Mouse (Mus musculus) lung, embryonic 16.5 days (tissue): ENCODE data around the gene Traf4. TPM values are rescaled to one million over a fixed set of nuclear protein-coding genes. Genes with fewer than 3 reads are reported as not detected.
A peak's percentile ranks its signal among the peaks of the same experiment; 100 is the strongest.
"Not testable (repeated sequence)": the region's sequence is repeated elsewhere in the genome, so short reads cannot be mapped to it uniquely, and the experiment has no call there.

Experiments used
- ATAC-seq: fragments of 200-750 bp; cut with Nextera tagmentation; 2 replicates; pipeline ENCODE4 v1.8.0; 2017; ENCODE audit warnings: low read depth, mild to moderate bottlenecking, moderate library complexity
- H3K27ac ChIP-seq: fragments of 300-500 bp; sonication (generic); 2 replicates; pipeline ENCODE4 v1.5.1; 2014; ENCODE audit warnings: mild to moderate bottlenecking, control low read depth, low read length
- H3K27me3 ChIP-seq: fragments of 300-500 bp; sonication (generic); 2 replicates; pipeline ENCODE4 v1.6.1; 2014; ENCODE audit warnings: low read depth, low read length, mixed read lengths; ENCODE audit not compliant: control insufficient read depth, insufficient read depth
- H3K36me3 ChIP-seq: fragments of 300-500 bp; sonication (generic); 2 replicates; pipeline ENCODE4 v1.6.1; 2014; ENCODE audit warnings: low read length; ENCODE audit not compliant: control insufficient read depth, insufficient read depth
- H3K4me1 ChIP-seq: fragments of 300-500 bp; sonication (generic); replicated peaks from 2 replicates; pipeline ENCODE4 v1.6.1; 2014; ENCODE audit warnings: low read length, mixed read lengths; ENCODE audit not compliant: control insufficient read depth, insufficient read depth
- H3K4me2 ChIP-seq: fragments of 300-500 bp; sonication (generic); 2 replicates; pipeline ENCODE4 v1.6.1; 2014; ENCODE audit warnings: low read depth, low read length, control low read depth
- H3K4me3 ChIP-seq: fragments of 300-500 bp; sonication (generic); 2 replicates; pipeline ENCODE4 v1.5.1; 2014; ENCODE audit warnings: mild to moderate bottlenecking, low read length, control low read depth
- H3K9ac ChIP-seq: fragments of 300-500 bp; sonication (generic); 2 replicates; pipeline ENCODE4 v1.6.1; 2014; ENCODE audit warnings: low read length, control low read depth
- H3K9me3 ChIP-seq: fragments of 300-500 bp; sonication (generic); 2 replicates; pipeline ENCODE4 v1.6.1; 2016; ENCODE audit warnings: low read length; ENCODE audit not compliant: control insufficient read depth
- WGBS: fragments of 180-500 bp; shearing (Covaris S2); extraction: QIAGEN DNeasy Blood & Tissue Kit; methylation state at CpG from one replicate; pipeline ENCODE4 v1.1.7; 2014; 5-methylcytosine and 5-hydroxymethylcytosine counted together
- polyA plus RNA-seq: library from polyadenylated mRNA; unstranded; fragments of >200 nt; fragmentation: Nextera tagmentation; extraction: Ambion mirVana; gene quantifications from 2 replicates; pipeline ENCODE4 v1.2.1, GENCODE M21; 2015

The Traf4 gene
- polyA plus RNA-seq, 1 experiment from 2014 or later: 96.3 TPM

DNA sequence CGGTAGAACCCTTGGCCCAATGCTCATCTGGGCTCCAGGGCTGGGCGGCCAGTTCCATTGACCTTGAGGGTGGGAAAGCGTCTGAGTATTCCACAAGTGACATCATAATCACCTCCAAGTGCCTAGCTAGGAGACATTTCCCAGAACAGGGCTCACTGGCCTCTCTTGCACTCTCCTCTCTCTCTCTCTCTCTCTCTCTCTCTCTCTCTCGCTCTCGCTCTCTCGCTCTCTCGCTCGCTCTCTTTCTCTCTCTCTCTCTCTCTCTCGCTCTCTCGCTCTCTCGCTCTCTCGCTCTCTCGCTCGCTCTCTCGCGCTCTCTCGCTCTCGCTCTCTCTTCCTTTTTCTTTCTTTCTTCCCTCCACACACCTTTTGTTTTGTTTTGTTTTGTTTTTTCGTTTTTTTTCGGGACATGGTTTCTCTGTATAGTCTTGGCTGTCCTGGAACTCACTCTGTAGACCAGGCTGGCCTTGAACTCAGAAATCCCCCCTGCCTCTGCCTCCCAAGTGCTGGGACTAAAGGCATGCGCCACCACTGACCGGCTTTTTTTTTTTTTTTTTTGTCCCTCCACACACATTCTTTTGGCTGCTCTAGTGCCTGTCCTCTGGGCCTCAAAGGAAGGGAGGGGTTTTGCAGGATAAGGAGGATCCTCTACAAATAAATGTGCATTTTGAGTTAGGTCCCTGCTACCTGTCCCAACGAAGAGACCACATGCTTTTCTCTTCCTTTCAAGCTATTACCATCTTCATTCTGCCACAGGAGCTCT is 29.9 kb upstream of the Traf4 start:
- Histone ChIP-seq H3K4me2 (peak overlapping the region; percentile 79), H3K9ac (peak overlapping the region; percentile 52), H3K36me3 (peaks cover 14% of the 10 kb centered on the region), H3K4me1 (peaks cover 10% of the 10 kb centered on the region), H3K4me3 (peak overlapping the region; percentile 51), H3K27me3 (no peaks in the 10 kb centered on the region), H3K9me3 (no peaks in the 10 kb centered on the region), H3K27ac (peak overlapping the region; percentile 9)
- no peak; the same call in 1 of the 2 replicates for ATAC-seq
- WGBS: 55% methylated on average over 23 of the region's 23 CpGs

- peak overlapping the region; percentile 51 for H3K4me3 ChIP-seq
- peak; percentile 84 for ATAC-seq
- H3K4me1 ChIP-seq: peaks cover 17% of the 10 kb centered on the region
- no peaks in the 10 kb centered on the region for H3K9me3 ChIP-seq
- H3K36me3 ChIP-seq: peaks cover 14% of the 10 kb centered on the region
- peak overlapping the region; percentile 26 for H3K27ac ChIP-seq
- peak overlapping the region; percentile 52 for H3K9ac ChIP-seq
- H3K27me3 ChIP-seq: no peaks in the 10 kb centered on the region
- peak overlapping the region; percentile 79 for H3K4me2 ChIP-seq
- WGBS: 2% methylated on average over 30 of the region's 30 CpGs
These were observed 29.2 kb upstream of the Traf4 start for GRCm38 (mm10) chr11:78194411-78195100.

GRCm38 (mm10) chr11:78193113-78193512 is 27.7 kb upstream of the Traf4 start, which contains the start of gene Proca1:
TSS of gene Proca1 (plus strand) at chr11:78193392.
- no peak for ATAC-seq
- Histone ChIP-seq H3K9me3 (no peaks in the 10 kb centered on the region), H3K9ac (no peak within 1 kb of the TSS; the same call in 1 of the 2 replicates), H3K36me3 (peaks cover 14% of the 10 kb centered on the region), H3K4me2 (peak within 1 kb of the TSS; percentile 79), H3K4me1 (peaks cover 19% of the 10 kb centered on the region), H3K27ac (peak within 1 kb of the TSS; percentile 18), H3K27me3 (no peaks in the 10 kb centered on the region), H3K4me3 (peak within 1 kb of the TSS; percentile 51)
- 43% methylated on average over 1 of the region's 1 CpGs for WGBS

- peak overlapping the region; percentile 75 for H3K4me3 ChIP-seq
- peak overlapping the region; percentile 95 for H3K9ac ChIP-seq
- H3K4me2 ChIP-seq: peak overlapping the region; percentile 70
These were observed 24.7 kb upstream of the Traf4 start for GRCm38 (mm10) chr11:78190041-78190440.

GRCm38 (mm10) chr11:78189234-78190040 is 24.0 kb upstream of the Traf4 start:
- WGBS: under 1% methylated on average over 42 of the region's 42 CpGs
- H3K4me1 ChIP-seq: peaks cover 13% of the 10 kb centered on the region
- no peaks in the 10 kb centered on the region for H3K27me3 ChIP-seq
- ATAC-seq: peak; percentile 91
- H3K9me3 ChIP-seq: no peaks in the 10 kb centered on the region
- peaks cover 14% of the 10 kb centered on the region for H3K36me3 ChIP-seq
- peak overlapping the region; percentile 95 for H3K9ac ChIP-seq
- H3K4me2 ChIP-seq: peak overlapping the region; percentile 70
- H3K4me3 ChIP-seq: peak overlapping the region; percentile 75
- peak overlapping the region; percentile 100 for H3K27ac ChIP-seq

More at GRCm38 (mm10) chr11:78190041-78190440, 24.7 kb upstream of the Traf4 start:
- Histone ChIP-seq H3K27ac (peak overlapping the region; percentile 100), H3K9me3 (no peaks in the 10 kb centered on the region), H3K36me3 (peaks cover 14% of the 10 kb centered on the region), H3K27me3 (no peaks in the 10 kb centered on the region), H3K4me1 (peaks cover 14% of the 10 kb centered on the region)
- 34% methylated on average over 6 of the region's 6 CpGs for WGBS
- ATAC-seq: no peak

DNA sequence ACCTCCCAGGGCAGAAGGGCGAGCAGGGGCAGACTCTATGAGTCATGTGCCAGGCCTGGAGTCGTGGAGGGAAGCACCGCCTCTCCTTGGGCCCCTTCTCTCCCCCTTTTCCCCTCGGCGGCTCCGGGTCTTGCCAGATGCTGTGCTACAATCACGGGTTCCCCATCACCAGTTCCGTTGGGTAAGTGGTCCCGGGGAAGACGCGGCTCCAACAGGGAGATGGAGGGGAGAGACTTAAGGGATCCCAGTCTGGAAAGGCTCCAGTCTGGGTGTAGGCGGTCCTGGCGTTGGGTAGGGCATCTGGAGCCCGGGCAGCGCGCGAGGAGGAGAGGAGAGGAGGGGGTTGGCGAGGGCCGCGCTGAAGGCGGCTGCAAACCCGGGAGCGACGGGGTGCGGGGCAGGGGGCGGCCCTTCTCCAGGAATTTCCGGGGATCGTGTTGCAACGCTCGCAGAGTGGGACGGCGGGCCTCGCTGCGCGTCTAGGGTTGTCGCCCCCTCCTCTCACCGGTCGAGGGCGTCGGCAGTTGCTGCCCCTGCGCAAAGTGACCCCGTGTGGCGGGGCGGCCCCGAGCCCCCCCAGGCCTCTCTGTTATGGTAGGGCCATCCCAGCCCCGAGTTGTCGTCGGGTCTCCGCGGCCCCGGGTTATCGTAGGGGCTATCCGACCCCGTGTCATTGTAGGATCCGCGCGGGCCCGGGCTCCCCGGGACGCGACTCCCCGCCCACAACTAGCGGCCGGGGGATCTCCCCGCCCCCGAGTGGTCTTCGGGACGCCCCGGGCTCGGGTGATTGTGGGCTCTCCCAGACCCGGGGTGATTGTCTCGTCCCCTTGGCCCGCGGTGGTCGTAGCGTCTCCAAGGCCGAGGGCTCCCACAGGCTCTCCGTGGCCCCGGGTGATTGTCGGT is 23.2 kb upstream of the Traf4 start, which contains the start of gene Rab34:
Gene Rab34 (plus strand): TSS at position 100 of the 903 bp plus-strand sequence.
- under 1% methylated on average over 77 of the region's 80 CpGs for WGBS

GRCm38 (mm10) chr11:78184702-78185101 is 19.3 kb upstream of the Traf4 start:
- H3K9ac ChIP-seq, H3K9me3 ChIP-seq, H3K27ac ChIP-seq, ATAC-seq, H3K4me3 ChIP-seq, H3K4me2 ChIP-seq, H3K27me3 ChIP-seq: not testable (repeated sequence)
- Histone ChIP-seq H3K4me1 (peaks cover 30% of the 10 kb centered on the region), H3K36me3 (peaks cover 18% of the 10 kb centered on the region)
- WGBS: 93% methylated on average over 6 of the region's 6 CpGs

More for the DNA sequence above, 23.2 kb upstream of the Traf4 start, which contains the start of gene Rab34:
- H3K4me1 ChIP-seq: peaks cover 12% of the 10 kb centered on the region
- peak within 1 kb of the TSS; percentile 75 for H3K4me3 ChIP-seq
- ATAC-seq: peak; percentile 88
- peak within 1 kb of the TSS; percentile 95 for H3K9ac ChIP-seq
- no peaks in the 10 kb centered on the region for H3K27me3 ChIP-seq
- peaks cover 14% of the 10 kb centered on the region for H3K36me3 ChIP-seq
- peak within 1 kb of the TSS; percentile 100 for H3K27ac ChIP-seq
- H3K4me2 ChIP-seq: peak within 1 kb of the TSS; percentile 70
- H3K9me3 ChIP-seq: no peaks in the 10 kb centered on the region

DNA sequence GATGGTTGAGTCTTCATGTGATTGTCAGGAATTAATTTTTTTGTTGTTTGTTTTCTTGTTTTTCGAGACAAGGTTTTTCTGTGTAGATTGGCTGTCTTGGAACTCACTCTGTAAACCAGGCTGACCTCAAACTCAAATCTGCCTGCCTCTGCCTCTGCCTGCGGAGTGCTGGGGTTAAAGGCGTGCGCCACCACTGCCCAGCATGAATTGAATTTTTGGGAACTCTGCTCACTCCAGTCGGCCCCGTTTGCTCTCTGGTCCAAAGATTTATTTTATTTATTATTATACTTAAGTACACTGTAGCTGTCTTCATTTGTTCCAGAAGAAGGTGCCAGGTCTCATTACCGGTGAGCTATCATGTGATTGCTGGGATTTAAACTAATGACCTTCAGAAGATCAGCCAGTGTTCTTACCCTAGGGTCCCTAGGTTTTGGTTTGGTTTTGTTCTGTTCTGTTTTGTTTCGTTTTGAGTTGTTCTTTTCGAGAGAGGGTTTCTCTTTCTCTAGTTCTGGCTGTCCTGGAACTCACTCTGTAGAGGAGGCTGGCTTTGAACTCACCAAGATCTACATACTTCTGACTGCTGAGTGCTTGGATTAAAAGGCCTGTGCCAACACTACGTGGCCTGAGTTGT is 18.6 kb upstream of the Traf4 start:
- Histone ChIP-seq H3K36me3 (peaks cover 18% of the 10 kb centered on the region), H3K4me1 (peaks cover 34% of the 10 kb centered on the region), H3K27me3 (no peaks in the 10 kb centered on the region), H3K4me3 (peak overlapping the region; percentile 95), H3K4me2 (peak overlapping the region; percentile 24), H3K9ac (no peak overlapping the region), H3K27ac (no peak overlapping the region), H3K9me3 (no peaks in the 10 kb centered on the region)
- 35% methylated on average over 10 of the region's 10 CpGs for WGBS
- no peak for ATAC-seq
